Mouse (Mus musculus): ENCODE measurements around the gene Cfap77.

The Cfap77 gene

GRCm38 (mm10) chr2:29051932-29052331 is 2.9 kb downstream of the Cfap77 start:
- no peak for DNase-seq (ENCODE audit: low spot score in 2 of 2)

GRCm38 (mm10) chr2:29046151-29046550 is 8.7 kb downstream of the Cfap77 start:
- DNase-seq (ENCODE audit: low spot score in 2 of 2) = no peak

GRCm38 (mm10) chr2:29042124-29042523 is 12.7 kb downstream of the Cfap77 start:
- no peak for DNase-seq (ENCODE audit: low spot score in 2 of 2)

GRCm38 (mm10) chr2:29041477-29041768 is 13.4 kb downstream of the Cfap77 start:
- no peak for DNase-seq (ENCODE audit: low spot score in 2 of 2)

- no peak for DNase-seq (ENCODE audit: low spot score in 2 of 2)
Measured at GRCm38 (mm10) chr2:29040594-29041476, 14.0 kb downstream of the Cfap77 start.

GRCm38 (mm10) chr2:29039741-29040140 is 15.1 kb downstream of the Cfap77 start:
- no peak for DNase-seq (ENCODE audit: low spot score in 2 of 2)

- no peak for DNase-seq (ENCODE audit: low spot score in 2 of 2)
Measured at GRCm38 (mm10) chr2:29035698-29036097, 19.2 kb downstream of the Cfap77 start.

- no peak for DNase-seq (ENCODE audit: low spot score in 2 of 2)
Measured at GRCm38 (mm10) chr2:29034542-29035475, 20.1 kb downstream of the Cfap77 start.

GRCm38 (mm10) chr2:29031951-29032350 is 22.9 kb downstream of the Cfap77 start:
- DNase-seq (ENCODE audit: low spot score in 2 of 2) = no peak

- peak in 1 of 2 experiments; percentile 31 for DNase-seq (ENCODE audit: low spot score in 2 of 2)
Measured at GRCm38 (mm10) chr2:29030048-29030734, 24.7 kb downstream of the Cfap77 start.

GRCm38 (mm10) chr2:29025284-29025683 is 29.6 kb downstream of the Cfap77 start:
- no peak for DNase-seq (ENCODE audit: low spot score in 2 of 2)

GRCm38 (mm10) chr2:29023001-29023400 is 31.9 kb downstream of the Cfap77 start:
- DNase-seq (ENCODE audit: low spot score in 2 of 2) = no peak

GRCm38 (mm10) chr2:29021025-29021424 is 33.8 kb downstream of the Cfap77 start:
- no peak for DNase-seq (ENCODE audit: low spot score in 2 of 2)

GRCm38 (mm10) chr2:29018680-29019079 is 36.2 kb downstream of the Cfap77 start:
- no peak for DNase-seq (ENCODE audit: low spot score in 2 of 2)

GRCm38 (mm10) chr2:29016599-29017587 is 38.0 kb downstream of the Cfap77 start:
- DNase-seq (ENCODE audit: low spot score in 2 of 2) = peak in 1 of 2 experiments; percentile 22

- DNase-seq (ENCODE audit: low spot score in 2 of 2) = no peak
Measured at GRCm38 (mm10) chr2:29012523-29012922, 42.3 kb downstream of the Cfap77 start.

- DNase-seq (ENCODE audit: low spot score in 2 of 2) = no peak
Measured at GRCm38 (mm10) chr2:29007656-29008055, 47.2 kb downstream of the Cfap77 start.

- DNase-seq (ENCODE audit: low spot score in 2 of 2) = no peak
Measured at GRCm38 (mm10) chr2:29006455-29007034, 48.3 kb downstream of the Cfap77 start.

- no peak for DNase-seq (ENCODE audit: low spot score in 2 of 2)
Measured at GRCm38 (mm10) chr2:29004037-29004436, 50.8 kb downstream of the Cfap77 start.

- DNase-seq (ENCODE audit: low spot score in 2 of 2) = peak in 1 of 2 experiments; percentile 14
Measured at GRCm38 (mm10) chr2:28998246-28998645, 56.6 kb downstream of the Cfap77 start.

All from cerebellum, postnatal 4 days (tissue).